Mouse (Mus musculus) urinary bladder, postnatal 25 days (tissue): Measurements from ENCODE around the gene Macrod2.

Source experiments
- DNase-seq: peaks from one replicate; pipeline ENCODE4 v3.0.0; 2022; ENCODE audit warnings: low spot score

Macrod2 gene

DNA sequence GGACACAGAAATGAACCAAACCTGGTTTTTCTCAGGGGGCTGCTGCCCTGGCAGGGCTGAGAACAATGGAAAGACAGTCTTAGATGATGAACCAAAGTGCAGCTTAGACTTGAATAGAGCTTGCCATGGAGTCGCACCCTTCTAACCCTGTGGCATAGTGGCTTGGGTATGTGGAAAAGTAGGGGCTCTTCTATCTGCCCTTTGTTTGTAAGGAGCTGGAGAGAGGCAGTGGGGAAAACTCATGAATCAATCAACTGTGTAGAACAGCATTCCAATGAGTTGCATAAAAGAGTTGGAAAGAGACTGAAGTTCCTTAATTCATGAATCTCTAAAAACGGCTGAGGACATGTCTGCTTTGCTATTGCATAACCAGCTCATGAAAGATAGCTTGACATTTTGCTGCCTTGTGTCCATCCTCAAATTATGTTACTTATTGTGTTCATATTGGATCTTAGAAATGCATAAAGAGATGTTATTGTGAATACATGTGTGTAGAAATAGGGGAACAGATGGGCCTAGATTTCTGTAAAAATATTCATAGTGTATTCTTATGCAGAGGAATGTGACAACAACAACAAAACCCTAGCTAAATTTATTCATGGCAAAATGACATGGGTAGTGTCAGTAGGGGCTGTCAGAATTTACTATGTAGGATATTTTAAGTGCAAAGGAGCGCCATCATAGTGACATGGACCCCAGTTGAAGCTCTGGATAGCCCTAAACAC, 197.6 kb downstream of the Macrod2 start:
- no peak for DNase-seq

- no peak for DNase-seq
Measured at GRCm38 (mm10) chr2:140596906-140597305, 201.8 kb downstream of the Macrod2 start.

DNA sequence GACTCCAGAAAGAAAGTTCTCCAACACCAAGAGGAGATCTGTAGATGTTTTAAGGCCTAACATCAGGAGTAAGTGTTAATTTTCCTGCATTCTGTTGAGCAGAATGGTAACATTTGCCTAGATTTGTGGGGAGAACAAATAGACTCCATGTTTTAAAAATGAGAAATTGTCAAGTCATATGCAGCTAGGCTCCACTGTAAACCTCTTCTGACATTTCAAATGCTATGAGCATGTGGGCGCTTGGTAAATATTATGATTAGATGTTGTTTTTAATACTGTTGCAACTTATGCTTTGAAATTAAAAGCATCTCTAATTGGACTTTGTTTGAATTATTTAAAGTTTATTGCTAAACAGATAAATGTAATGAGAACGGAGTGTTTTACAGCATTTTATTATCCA, 220.3 kb downstream of the Macrod2 start:
- no peak for DNase-seq

DNA sequence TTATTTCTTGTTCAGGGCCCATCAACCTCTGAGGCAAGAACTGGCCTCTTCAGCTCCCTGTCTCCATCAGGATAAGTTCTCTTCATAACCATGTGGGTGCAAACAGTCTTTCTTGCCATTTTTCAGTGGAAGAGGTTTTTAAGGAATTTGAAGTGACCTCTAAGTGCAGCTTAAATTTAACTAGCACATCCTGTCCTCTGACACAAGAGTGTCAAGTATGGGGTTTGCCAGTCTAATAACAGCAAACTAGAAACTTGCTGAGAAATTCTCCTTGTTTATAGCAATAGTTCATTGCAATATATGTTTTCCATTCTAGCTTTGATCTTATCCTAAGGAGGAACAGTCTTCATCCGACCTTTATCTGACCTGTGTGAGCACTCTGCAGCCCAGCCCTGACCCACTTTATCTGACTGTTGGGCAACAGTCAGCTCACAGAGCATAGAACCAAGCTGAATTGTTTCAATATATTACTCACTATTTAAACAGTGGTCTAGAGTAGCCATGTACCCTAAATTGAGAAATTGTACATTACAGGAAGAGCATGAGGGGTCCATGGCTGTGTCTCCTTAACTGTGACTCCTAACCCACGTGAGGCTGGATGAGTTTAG, 226.7 kb downstream of the Macrod2 start:
- no peak for DNase-seq

DNA sequence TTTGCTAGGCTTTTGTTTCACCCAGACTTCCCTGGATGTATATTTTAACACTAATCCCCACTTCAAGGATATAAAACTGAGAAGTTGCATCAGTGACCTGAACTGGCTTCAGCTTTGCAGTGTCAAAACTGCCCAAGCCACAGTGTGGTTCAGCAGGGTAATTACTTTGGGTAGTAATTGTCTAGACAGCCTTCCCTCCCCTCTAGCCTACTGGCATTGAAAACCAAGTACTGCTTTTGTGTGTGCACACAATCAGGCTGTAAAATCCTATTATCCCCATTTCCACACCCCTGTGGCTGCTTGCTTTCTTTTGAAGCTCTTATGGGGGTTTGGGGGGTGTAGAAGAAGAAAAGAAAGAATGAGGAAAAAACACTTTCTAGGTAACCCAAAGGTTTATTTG, 258.4 kb downstream of the Macrod2 start:
- no peak for DNase-seq

GRCm38 (mm10) chr2:140653978-140654377, 258.9 kb downstream of the Macrod2 start:
- DNase-seq: no peak

GRCm38 (mm10) chr2:140662673-140663072, 267.6 kb downstream of the Macrod2 start:
- no peak for DNase-seq

- no peak for DNase-seq
Measured at GRCm38 (mm10) chr2:140664381-140664780, 269.3 kb downstream of the Macrod2 start.

DNA sequence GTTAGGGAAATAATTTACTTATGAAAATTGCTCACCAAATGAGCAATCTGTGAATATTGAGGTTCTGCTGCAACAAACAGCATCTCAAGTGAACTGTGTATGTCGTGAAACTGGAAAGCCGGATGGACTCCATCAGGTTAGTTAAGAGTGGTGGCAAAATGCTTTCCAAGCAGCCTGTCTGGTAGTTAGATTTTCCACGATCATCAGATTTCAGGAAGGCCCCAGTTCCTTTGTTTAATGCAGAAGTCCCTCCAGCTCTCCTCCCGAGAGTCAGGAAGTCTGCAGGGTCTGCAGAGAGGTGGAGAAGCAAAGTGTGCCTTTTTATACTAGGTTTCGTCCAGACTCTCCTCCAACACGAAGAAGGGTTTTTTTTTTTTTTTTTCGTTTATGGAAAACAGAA, 271.7 kb downstream of the Macrod2 start:
- DNase-seq: no peak

DNA sequence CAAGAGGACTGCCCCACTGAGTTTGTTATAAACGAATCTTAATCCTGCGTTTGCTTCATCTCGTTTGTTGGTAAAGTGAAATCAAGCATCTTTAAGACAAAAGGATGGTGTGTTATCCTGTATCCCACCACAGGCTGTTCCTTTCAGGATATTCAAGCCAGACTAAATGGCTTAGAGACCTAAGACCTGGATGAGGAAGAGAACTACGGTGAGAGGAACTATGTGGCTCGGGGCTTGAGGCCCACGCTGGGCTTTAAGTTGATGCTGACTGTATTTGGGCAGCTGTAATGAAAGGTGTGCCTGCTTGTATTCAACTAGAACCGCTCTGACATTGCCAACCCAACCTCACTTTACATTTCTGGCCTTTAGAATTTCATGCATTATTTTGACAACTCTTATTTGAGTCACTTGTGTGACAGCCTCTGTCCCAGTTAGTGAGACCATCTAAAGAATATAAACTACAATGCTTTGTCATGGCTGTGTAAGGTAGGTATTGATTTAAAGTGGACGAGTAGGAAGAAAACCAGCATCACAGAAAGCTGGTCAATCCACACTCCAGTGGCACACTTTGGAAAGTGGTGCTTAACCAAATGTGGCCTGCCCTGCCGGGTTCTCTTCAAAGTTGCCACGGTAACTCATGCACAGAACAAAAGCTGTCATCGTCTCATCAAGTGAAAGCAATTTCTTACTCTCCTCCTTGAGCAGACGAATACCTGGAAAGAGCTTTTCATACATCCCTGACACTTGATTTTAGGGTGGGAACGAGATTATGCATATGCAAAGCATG, 272.3 kb downstream of the Macrod2 start:
- DNase-seq: no peak

DNA sequence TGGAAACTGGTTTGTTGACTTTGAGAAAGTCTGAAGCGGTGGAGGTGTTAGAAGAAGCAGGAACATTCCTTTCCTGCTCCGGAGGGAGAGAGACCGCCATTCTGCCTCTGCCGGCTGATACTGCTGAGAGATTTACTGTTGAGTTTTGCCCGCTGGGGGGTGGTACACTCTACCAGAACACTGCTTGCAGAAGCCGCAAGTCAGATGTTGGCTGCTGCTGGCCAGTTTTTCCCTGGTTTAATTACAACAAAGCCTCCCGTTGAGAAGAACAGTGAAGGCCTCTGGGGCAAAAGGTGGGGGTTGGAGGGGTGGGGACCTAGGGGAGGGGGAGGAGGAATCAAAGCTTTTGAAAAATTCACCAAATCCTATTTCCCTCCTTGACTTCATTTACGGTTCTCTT, 273.2 kb downstream of the Macrod2 start:
- DNase-seq: peak; percentile 54

GRCm38 (mm10) chr2:140669081-140669480, 274.0 kb downstream of the Macrod2 start:
- DNase-seq: no peak

GRCm38 (mm10) chr2:140669786-140670185, 274.7 kb downstream of the Macrod2 start:
- no peak for DNase-seq

- DNase-seq: peak; percentile 27
Measured at GRCm38 (mm10) chr2:140670457-140670856, 275.3 kb downstream of the Macrod2 start.

DNA sequence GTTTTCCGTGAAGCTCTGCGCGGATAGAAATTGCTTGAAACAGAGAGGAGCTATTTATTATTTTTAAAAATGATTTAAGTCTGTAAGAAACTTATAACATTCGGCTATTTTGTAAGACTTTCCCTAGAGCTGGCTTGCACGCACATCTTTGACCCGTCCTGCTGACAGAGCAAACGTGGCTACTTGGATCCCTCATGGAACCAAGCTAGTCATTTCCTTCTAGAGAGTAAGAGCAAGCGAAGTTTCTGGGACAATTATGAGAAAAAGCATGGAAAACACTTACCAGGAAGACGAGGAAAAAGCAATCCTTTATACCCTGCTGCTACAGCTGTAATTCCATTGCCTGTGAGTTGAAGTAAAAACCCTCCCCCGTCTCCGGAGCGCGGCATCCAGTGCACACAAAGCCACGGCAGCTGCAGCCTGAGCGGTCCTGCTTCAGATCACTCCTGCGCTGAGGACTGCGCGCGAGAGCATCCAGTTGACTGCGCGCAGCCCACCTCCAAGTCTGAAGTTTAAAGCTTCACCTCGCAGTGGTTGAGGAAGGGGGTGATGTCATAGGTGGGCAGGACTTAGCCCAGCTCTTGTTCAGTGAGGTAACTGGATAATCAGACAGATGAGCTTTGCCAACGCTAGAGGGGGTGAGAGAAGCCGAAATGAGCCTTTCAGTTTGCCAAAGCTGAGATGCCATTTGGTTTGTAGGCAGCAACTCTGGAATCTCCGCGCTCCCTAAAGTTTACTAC, 276.0 kb downstream of the Macrod2 start, which contains the start of gene Flrt3:
Gene Flrt3 (minus strand): TSS at position 507 of the 740 bp plus-strand sequence.
- DNase-seq: peak; percentile 71

DNA sequence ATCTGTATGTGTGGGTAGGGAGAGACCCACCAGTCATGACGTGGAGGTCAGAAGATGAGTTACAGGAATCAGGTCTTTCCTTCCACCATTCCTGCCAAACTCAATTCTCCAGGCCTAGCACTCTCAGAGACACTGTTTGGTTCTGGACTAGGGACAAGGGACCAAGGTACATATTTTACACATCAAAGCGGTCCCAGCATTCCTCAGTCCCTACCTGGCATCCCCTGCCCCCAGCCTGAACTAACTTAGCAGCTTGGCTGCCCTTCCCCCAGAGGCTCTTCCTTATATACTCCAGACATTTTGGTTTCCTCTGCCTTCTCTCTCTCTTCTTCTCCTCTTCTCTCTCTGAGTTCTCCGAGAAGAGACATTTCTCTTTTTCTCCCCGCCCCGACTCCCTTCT, 278.4 kb downstream of the Macrod2 start:
- DNase-seq: no peak

- no peak for DNase-seq
Measured at GRCm38 (mm10) chr2:140676728-140677127, 281.6 kb downstream of the Macrod2 start.

DNA sequence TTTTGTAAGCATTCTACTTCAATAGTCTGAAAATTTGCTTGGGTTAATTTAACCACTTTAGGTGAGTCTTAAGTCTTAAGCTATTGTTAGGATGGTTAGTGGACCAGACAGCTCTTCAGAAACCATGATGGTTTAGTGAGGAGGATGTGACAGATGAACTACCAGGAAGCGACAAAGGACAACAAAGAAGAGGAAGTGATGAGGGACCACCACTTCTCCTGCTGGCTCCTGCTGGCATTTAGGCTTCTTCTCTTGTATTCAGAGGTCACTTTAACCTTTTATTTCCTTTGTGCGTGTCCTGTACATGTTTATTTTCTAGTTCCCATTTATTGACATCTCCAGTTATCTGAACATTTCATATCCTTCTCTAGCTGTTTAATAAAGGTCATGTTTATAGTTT, 295.8 kb downstream of the Macrod2 start:
- DNase-seq: no peak

- no peak for DNase-seq
Measured at GRCm38 (mm10) chr2:140691403-140691802, 296.3 kb downstream of the Macrod2 start.

DNA sequence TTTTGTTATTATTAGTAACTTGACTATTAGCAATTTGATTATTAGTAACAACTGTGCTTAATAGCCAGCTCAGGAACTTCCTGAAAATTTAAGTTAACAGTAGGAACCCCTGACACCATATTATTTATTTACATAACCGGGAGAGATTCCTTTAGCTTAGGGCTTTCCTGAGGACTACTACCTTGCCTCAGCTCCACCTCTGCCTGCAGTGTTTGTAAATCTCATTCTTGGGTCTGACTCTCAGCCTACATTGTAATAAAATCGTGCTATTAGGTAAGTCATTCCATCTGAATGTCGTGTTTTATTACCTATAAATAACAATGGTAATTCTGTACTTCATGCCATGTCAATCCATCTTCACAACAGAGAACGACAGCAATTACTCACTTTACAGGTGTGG, 297.4 kb downstream of the Macrod2 start:
- no peak for DNase-seq

DNA sequence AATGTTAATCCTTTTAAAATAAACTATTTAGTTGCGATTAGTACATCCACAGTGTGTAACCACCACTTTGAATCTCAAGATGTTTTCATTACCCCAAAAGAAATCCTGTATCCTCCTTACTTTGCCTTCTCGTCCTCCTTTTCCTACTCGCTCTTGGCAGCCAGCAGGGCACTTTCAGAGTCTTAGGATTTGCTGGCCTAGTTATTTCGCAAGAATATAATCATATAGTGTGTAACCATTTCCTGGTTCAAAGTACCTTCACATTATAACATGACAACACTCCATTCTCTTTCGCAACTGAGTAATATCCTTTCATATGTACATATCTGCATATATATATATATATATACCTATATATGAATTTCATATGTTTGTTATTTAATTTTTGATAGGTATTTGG, 298.7 kb downstream of the Macrod2 start:
- no peak for DNase-seq

DNA sequence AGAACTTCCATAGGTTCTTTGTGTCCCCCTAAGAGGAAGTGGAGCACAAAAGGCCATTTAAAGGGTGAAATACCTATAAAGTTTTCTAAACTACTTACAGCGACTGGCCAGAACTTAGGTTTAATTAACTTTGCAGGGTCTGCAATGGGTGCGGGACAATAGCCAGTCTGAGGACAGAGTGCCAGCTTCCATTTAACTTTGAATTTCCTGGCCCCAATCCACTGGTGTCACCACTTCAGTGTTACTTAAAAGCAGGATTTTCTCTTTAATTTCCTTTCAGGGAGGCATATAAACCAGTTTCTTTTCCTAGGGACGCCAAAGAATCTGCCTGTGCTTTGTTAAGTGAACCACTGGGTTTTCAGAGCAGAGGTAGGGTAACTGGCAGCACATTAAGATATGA, 303.5 kb downstream of the Macrod2 start:
- no peak for DNase-seq
